Mouse (Mus musculus) midbrain, embryonic 11.5 days (tissue): ENCODE results near the gene Nsfl1c. TPM values are rescaled to one million over a fixed set of nuclear protein-coding genes. Genes with fewer than 3 reads are reported as not detected.
"Not testable (repeated sequence)": the region's sequence is repeated elsewhere in the genome, so short reads cannot be mapped to it uniquely, and the experiment has no call there.

Experiments
- ATAC-seq: fragments of 200-750 bp; cut with Nextera tagmentation; 2 replicates; pipeline ENCODE4 v1.8.0; 2017; ENCODE audit warnings: moderate TSS enrichment, moderate library complexity; ENCODE audit not compliant: low FRiP score
- DNase-seq: peaks from one replicate; pipeline ENCODE4 v3.0.0; 2015; ENCODE audit warnings: low spot score; ENCODE audit errors: missing footprints
- H3K27ac ChIP-seq: fragments of 300-500 bp; sonication (generic); 2 replicates; pipeline ENCODE4 v1.5.1; 2014; ENCODE audit warnings: low read depth, low read length
- H3K27me3 ChIP-seq: fragments of 300-500 bp; sonication (generic); 2 replicates; pipeline ENCODE4 v1.6.1; 2014; ENCODE audit warnings: mild to moderate bottlenecking, low read length, moderate library complexity, mixed read lengths; ENCODE audit not compliant: control insufficient read depth, insufficient read depth
- H3K36me3 ChIP-seq: fragments of 300-500 bp; sonication (generic); 2 replicates; pipeline ENCODE4 v1.6.1; 2014; ENCODE audit warnings: mild to moderate bottlenecking, low read length, moderate library complexity, mixed read lengths; ENCODE audit not compliant: control insufficient read depth, insufficient read depth
- H3K4me1 ChIP-seq: fragments of 300-500 bp; sonication (generic); 2 replicates; pipeline ENCODE4 v1.6.1; 2014; ENCODE audit warnings: low read length; ENCODE audit not compliant: control insufficient read depth, insufficient read depth
- H3K4me2 ChIP-seq: fragments of 300-500 bp; sonication (generic); 2 replicates; pipeline ENCODE4 v1.6.1; 2014; ENCODE audit warnings: mild to moderate bottlenecking, moderate library complexity
- H3K4me3 ChIP-seq: fragments of 300-500 bp; sonication (generic); 2 replicates; pipeline ENCODE4 v1.5.1; 2014; ENCODE audit warnings: low read depth, low read length
- H3K9ac ChIP-seq: fragments of 300-500 bp; sonication (generic); 2 replicates; pipeline ENCODE4 v1.6.1; 2014; ENCODE audit warnings: low read length
- H3K9me3 ChIP-seq: fragments of 300-500 bp; sonication (generic); 2 replicates; pipeline ENCODE4 v1.6.1; 2016; ENCODE audit warnings: low read length; ENCODE audit not compliant: control insufficient read depth
- whole genome bisulfite sequencing: fragments of 180-500 bp; shearing (Covaris S2); extraction: QIAGEN DNeasy Blood & Tissue Kit; methylation state at CpG from one replicate; pipeline ENCODE4 v1.1.7; 2014; 5-methylcytosine and 5-hydroxymethylcytosine counted together
- polyA plus RNA-seq: library from polyadenylated mRNA; unstranded; fragments of >200 nt; fragmentation: Nextera tagmentation; extraction: Ambion mirVana; gene quantifications from 2 replicates; pipeline ENCODE4 v1.2.1, GENCODE M21; 2014

Nsfl1c gene
- 295 and 299 TPM in 2 replicates for polyA plus RNA-seq

DNA sequence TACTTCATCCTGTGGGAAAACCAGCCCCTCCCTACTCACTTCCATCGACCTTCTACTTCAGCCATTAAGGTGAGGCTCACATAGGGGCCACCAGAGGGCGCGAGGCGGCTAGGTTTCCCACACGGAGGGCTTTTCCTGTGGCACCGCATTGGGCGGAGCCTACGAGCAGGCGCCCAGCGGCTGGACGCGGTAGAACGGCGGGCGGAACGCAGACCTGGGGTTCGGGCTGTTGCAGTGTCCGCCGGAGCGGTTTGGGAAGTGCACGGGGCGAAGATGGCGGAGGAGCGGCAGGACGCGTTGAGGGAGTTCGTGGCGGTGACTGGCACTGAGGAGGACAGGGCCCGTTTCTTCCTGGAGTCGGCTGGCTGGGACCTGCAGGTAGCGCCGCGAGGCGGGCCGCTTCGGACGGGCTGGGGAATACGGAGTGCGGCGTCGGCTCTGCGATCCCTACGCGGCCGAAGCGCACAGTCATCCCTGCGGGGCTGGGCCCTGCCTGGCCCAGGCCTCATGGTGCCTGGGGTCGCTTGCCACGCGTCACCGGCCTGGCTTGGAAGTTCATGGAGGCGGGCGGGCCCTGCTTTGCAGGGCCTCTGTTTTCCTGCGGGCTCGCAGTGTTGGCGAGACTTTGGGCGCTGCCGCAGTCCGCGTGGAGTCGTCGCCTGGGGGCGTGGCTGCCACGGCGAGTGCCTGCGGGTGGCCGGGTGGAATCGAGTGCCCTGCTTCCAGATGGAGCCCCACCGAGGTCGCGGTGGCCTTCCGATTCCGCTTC lies at the start of gene Nsfl1c:
Gene Nsfl1c (plus strand): TSS at position 148 of the 769 bp plus-strand sequence.
- no peaks in the 10 kb centered on the region for H3K9me3 ChIP-seq
- H3K27ac ChIP-seq: no peak within 1 kb of the TSS
- H3K4me3 ChIP-seq: peak within 1 kb of the TSS; percentile 90
- peak; percentile 100 for ATAC-seq
- WGBS: under 1% methylated on average over 73 of the region's 73 CpGs
- H3K4me1 ChIP-seq: peaks cover 2% of the 10 kb centered on the region; the same call in 1 of the 2 replicates
- peak; percentile 100 for DNase-seq
- H3K4me2 ChIP-seq: peak within 1 kb of the TSS; percentile 72
- H3K9ac ChIP-seq: peak within 1 kb of the TSS; percentile 90
- H3K36me3 ChIP-seq: no peaks in the 10 kb centered on the region
- H3K27me3 ChIP-seq: no peaks in the 10 kb centered on the region

- not testable (repeated sequence) for H3K9me3 ChIP-seq, H3K9ac ChIP-seq, H3K27ac ChIP-seq, H3K4me1 ChIP-seq, H3K4me3 ChIP-seq, DNase-seq, H3K36me3 ChIP-seq, H3K4me2 ChIP-seq, H3K27me3 ChIP-seq, ATAC-seq
- 87% methylated on average over 4 of the region's 5 CpGs for WGBS
Observed at GRCm38 (mm10) chr2:151476053-151476452, 17.9 kb upstream of the Nsfl1c start, which contains the start of gene 4921509C19Rik. Gene 4921509C19Rik, minus strand, starts transcription at chr2:151476153.

- H3K27ac ChIP-seq: no peak overlapping the region
- no peaks in the 10 kb centered on the region for H3K36me3 ChIP-seq
- no peak overlapping the region for H3K9ac ChIP-seq
- ATAC-seq: no peak
- H3K4me2 ChIP-seq: no peak overlapping the region
- H3K4me1 ChIP-seq: no peaks in the 10 kb centered on the region
- no peaks in the 10 kb centered on the region for H3K9me3 ChIP-seq
- no peaks in the 10 kb centered on the region for H3K27me3 ChIP-seq
- no peak overlapping the region for H3K4me3 ChIP-seq
- no peak for DNase-seq
Observed at GRCm38 (mm10) chr2:151486496-151486895, 7.5 kb upstream of the Nsfl1c start.

GRCm38 (mm10) chr2:151498358-151498757 lies 4.4 kb downstream of the Nsfl1c start:
- H3K4me1 ChIP-seq: peaks cover 2% of the 10 kb centered on the region; the same call in 1 of the 2 replicates
- DNase-seq: no peak
- no peak overlapping the region for H3K27ac ChIP-seq
- H3K4me3 ChIP-seq: no peak overlapping the region
- H3K9me3 ChIP-seq: no peaks in the 10 kb centered on the region
- ATAC-seq: no peak
- H3K36me3 ChIP-seq: peaks cover 2% of the 10 kb centered on the region; the same call in 1 of the 2 replicates
- WGBS: 45% methylated on average over 3 of the region's 3 CpGs
- no peak overlapping the region for H3K9ac ChIP-seq
- no peak overlapping the region for H3K4me2 ChIP-seq
- no peaks in the 10 kb centered on the region for H3K27me3 ChIP-seq

GRCm38 (mm10) chr2:151500442-151501007 lies 6.5 kb downstream of the Nsfl1c start:
- H3K27me3 ChIP-seq: no peaks in the 10 kb centered on the region
- DNase-seq: no peak
- no peaks in the 10 kb centered on the region for H3K4me1 ChIP-seq
- no peak overlapping the region for H3K27ac ChIP-seq
- ATAC-seq: no peak
- WGBS: 96% methylated on average over 6 of the region's 6 CpGs
- H3K4me3 ChIP-seq: no peak overlapping the region
- peaks cover 7% of the 10 kb centered on the region for H3K36me3 ChIP-seq
- H3K4me2 ChIP-seq: no peak overlapping the region
- no peak overlapping the region for H3K9ac ChIP-seq
- no peaks in the 10 kb centered on the region for H3K9me3 ChIP-seq

DNA sequence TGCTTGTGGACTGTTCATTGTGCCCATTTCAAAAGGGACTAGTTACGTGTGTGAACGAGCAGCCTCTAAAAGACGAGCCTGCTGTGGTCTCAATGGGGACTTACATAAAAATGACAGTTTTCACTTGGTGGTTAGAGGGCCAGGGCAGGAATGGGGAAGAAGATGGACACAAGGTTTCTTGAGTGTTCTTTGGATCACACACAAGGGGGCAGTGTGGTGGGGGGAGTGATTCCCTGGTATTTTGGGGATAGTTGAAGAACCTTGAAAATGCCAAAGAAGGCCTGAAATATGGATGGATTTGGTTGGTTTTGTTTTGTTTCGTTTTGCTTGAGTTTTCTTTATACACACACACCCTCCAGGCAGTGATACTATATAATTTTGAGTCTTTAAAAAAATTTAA lies 10.2 kb downstream of the Nsfl1c start:
- DNase-seq: no peak
- Histone ChIP-seq H3K36me3 (peaks cover 18% of the 10 kb centered on the region), H3K9me3 (no peaks in the 10 kb centered on the region), H3K9ac (no peak overlapping the region), H3K4me3 (no peak overlapping the region), H3K4me2 (no peak overlapping the region), H3K27me3 (no peaks in the 10 kb centered on the region), H3K27ac (no peak overlapping the region), H3K4me1 (no peaks in the 10 kb centered on the region)
- no peak for ATAC-seq
- WGBS: 89% methylated on average over 4 of the region's 4 CpGs

GRCm38 (mm10) chr2:151512199-151512598 lies 18.2 kb downstream of the Nsfl1c start:
- ATAC-seq (no peak), DNase-seq (no peak)
- Histone ChIP-seq H3K27ac (no peak overlapping the region), H3K4me1 (no peaks in the 10 kb centered on the region), H3K9me3 (no peaks in the 10 kb centered on the region), H3K4me2 (no peak overlapping the region), H3K4me3 (no peak overlapping the region), H3K9ac (no peak overlapping the region), H3K27me3 (no peaks in the 10 kb centered on the region), H3K36me3 (peaks cover 24% of the 10 kb centered on the region)

GRCm38 (mm10) chr2:151513525-151514285 lies 19.7 kb downstream of the Nsfl1c start:
- peaks cover 23% of the 10 kb centered on the region for H3K36me3 ChIP-seq
- H3K9ac ChIP-seq: no peak overlapping the region
- WGBS: 95% methylated on average over 3 of the region's 3 CpGs
- no peak overlapping the region for H3K27ac ChIP-seq
- ATAC-seq (no peak), DNase-seq (no peak)
- H3K27me3 ChIP-seq: no peaks in the 10 kb centered on the region
- H3K4me2 ChIP-seq: no peak overlapping the region
- H3K9me3 ChIP-seq: no peaks in the 10 kb centered on the region
- H3K4me1 ChIP-seq: no peaks in the 10 kb centered on the region
- no peak overlapping the region for H3K4me3 ChIP-seq

GRCm38 (mm10) chr2:151519000-151519399 lies 25.0 kb downstream of the Nsfl1c start:
- no peaks in the 10 kb centered on the region for H3K27me3 ChIP-seq
- WGBS: 94% methylated on average over 2 of the region's 2 CpGs
- H3K4me3 ChIP-seq: no peak overlapping the region
- ATAC-seq (no peak), DNase-seq (no peak)
- H3K4me1 ChIP-seq: no peaks in the 10 kb centered on the region
- H3K4me2 ChIP-seq: no peak overlapping the region
- no peaks in the 10 kb centered on the region for H3K9me3 ChIP-seq
- no peak overlapping the region for H3K27ac ChIP-seq
- H3K9ac ChIP-seq: no peak overlapping the region
- H3K36me3 ChIP-seq: peaks cover 8% of the 10 kb centered on the region; the same call in 1 of the 2 replicates
